Mouse (Mus musculus): Measurements from ENCODE around the gene 4933428G20Rik. TPM values are rescaled to one million over a fixed set of nuclear protein-coding genes. Genes with fewer than 3 reads are reported as not detected.

4933428G20Rik gene
- polyA plus RNA-seq, 1 experiment from 2014 or later, result 0.25 TPM

DNA sequence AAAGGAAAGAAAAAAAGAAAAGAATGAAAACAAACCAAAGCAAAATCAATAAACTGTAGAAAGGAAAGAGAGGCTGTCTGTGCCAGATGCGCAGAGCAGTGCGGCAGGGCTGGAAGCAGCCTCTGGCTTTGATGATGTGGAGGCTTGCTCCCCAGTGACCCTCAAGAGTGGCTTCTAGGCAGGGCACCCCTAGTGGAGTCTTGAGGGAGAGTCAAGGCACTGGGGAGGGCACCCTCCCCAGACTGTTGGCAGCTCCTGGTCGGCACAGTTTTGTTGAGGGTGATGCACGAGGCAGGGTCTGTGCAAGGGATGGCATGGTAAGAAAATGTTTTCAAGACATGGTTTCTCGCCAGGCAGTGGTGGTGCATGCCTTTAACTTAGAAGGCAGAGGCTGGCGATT, 37.6 kb downstream of the 4933428G20Rik start:
- TF ChIP-seq CTCF (IDR thresholded peaks at IDR 0.05; ENCODE audit: low read depth), result peak; percentile 31; the same call in 1 of the 2 replicates
- no peak for TF ChIP-seq EP300 (optimal IDR thresholded peaks at IDR 0.05)
- no peak for DNase-seq (ENCODE audit: low spot score)
- no peak for ATAC-seq (ENCODE audit: low FRiP score, low TSS enrichment)
- no peak overlapping the region for H3K27ac ChIP-seq (replicated peaks)
- H3K4me2 ChIP-seq (replicated peaks; ENCODE audit: low read depth), result no peak overlapping the region
- H3K36me3 ChIP-seq (ENCODE audit: control insufficient read depth, insufficient read depth, low read length), result peaks cover 25% of the 10 kb centered on the region
- no peaks in the 10 kb centered on the region for H3K4me1 ChIP-seq (replicated peaks; ENCODE audit: control insufficient read depth, insufficient read depth)
- no peaks in the 10 kb centered on the region for H3K27me3 ChIP-seq (ENCODE audit: control insufficient read depth, insufficient read depth, low read length)
- no peak overlapping the region for H3K9ac ChIP-seq (ENCODE audit: low read length)
- no peaks in the 10 kb centered on the region for H3K9me3 ChIP-seq (ENCODE audit: control insufficient read depth, low read length)
- WGBS, result 83% methylated on average over 6 of the region's 6 CpGs
- H3K4me3 ChIP-seq (ENCODE audit: low read depth, low read length), result no peak overlapping the region

GRCm38 (mm10) chr11:97461307-97461820, 38.8 kb downstream of the 4933428G20Rik start:
- ATAC-seq (ENCODE audit: low FRiP score, low TSS enrichment) (peak; percentile 64), DNase-seq (ENCODE audit: low spot score) (no peak)
- no peak overlapping the region for H3K4me2 ChIP-seq (replicated peaks; ENCODE audit: low read depth)
- H3K9ac ChIP-seq (ENCODE audit: low read length), result no peak overlapping the region
- H3K27me3 ChIP-seq (ENCODE audit: control insufficient read depth, insufficient read depth, low read length), result no peaks in the 10 kb centered on the region
- H3K9me3 ChIP-seq (ENCODE audit: control insufficient read depth, low read length), result no peaks in the 10 kb centered on the region
- H3K36me3 ChIP-seq (ENCODE audit: control insufficient read depth, insufficient read depth, low read length), result peaks cover 30% of the 10 kb centered on the region
- H3K27ac ChIP-seq (replicated peaks), result peak overlapping the region; percentile 67; the same call in 1 of the 2 replicates
- TF ChIP-seq CTCF (IDR thresholded peaks at IDR 0.05; ENCODE audit: low read depth) (no peak), EP300 (optimal IDR thresholded peaks at IDR 0.05) (no peak)
- 84% methylated on average over 3 of the region's 3 CpGs for WGBS
- no peaks in the 10 kb centered on the region for H3K4me1 ChIP-seq (replicated peaks; ENCODE audit: control insufficient read depth, insufficient read depth)
- H3K4me3 ChIP-seq (ENCODE audit: low read depth, low read length), result no peak overlapping the region

DNA sequence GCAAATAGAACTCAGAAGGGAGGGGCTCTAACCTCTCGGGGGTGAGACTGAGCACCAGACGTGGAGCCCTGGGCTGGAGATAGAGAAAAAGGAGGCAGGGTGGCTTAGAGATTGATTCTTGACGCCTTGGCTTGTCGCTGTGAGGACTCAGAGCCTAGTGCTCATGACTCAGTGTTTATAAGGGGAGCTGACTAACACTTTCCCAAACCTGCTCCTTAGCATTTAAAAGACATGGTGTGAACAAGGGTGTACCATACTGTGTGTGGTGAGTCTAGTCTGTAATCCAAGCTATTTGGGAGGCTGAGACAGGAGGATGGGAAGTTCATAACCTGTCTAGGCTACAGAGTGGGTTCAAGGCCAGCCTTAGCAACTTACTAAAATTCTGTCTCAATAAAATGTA, 43.0 kb downstream of the 4933428G20Rik start:
- H3K4me3 ChIP-seq (ENCODE audit: low read depth, low read length), result no peak overlapping the region
- no peak for DNase-seq (ENCODE audit: low spot score)
- TF ChIP-seq CTCF (IDR thresholded peaks at IDR 0.05; ENCODE audit: low read depth) (no peak), EP300 (optimal IDR thresholded peaks at IDR 0.05) (no peak)
- no peak for ATAC-seq (ENCODE audit: low FRiP score, low TSS enrichment)
- H3K9me3 ChIP-seq (ENCODE audit: control insufficient read depth, low read length), result no peaks in the 10 kb centered on the region
- H3K27ac ChIP-seq (replicated peaks), result no peak overlapping the region
- peaks cover 27% of the 10 kb centered on the region for H3K36me3 ChIP-seq (ENCODE audit: control insufficient read depth, insufficient read depth, low read length)
- H3K4me1 ChIP-seq (replicated peaks; ENCODE audit: control insufficient read depth, insufficient read depth), result no peaks in the 10 kb centered on the region
- H3K4me2 ChIP-seq (replicated peaks; ENCODE audit: low read depth), result no peak overlapping the region
- H3K9ac ChIP-seq (ENCODE audit: low read length), result no peak overlapping the region
- WGBS, result 67% methylated on average over 4 of the region's 4 CpGs
- no peaks in the 10 kb centered on the region for H3K27me3 ChIP-seq (ENCODE audit: control insufficient read depth, insufficient read depth, low read length)

DNA sequence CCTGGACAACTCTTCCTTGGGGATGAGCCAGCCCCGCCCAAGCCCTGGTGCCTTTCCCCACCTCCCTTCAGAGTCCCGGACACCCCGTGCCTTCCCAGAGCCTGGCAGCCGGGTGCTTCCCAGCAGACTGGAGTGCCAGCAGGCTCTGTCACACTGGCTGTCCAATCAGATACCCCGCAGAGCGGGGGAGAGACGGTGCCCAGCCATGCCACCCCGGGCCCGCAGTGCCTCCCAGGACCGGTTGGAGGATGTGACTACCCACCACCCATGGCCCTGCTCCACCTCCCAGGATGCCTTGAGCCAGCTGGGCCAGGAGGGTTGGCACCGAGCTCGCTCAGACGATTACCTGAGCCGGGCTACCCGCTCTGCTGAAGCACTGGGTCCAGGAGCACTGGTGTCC, 48.5 kb downstream of the 4933428G20Rik start:
- ATAC-seq (ENCODE audit: low FRiP score, low TSS enrichment) (no peak), DNase-seq (ENCODE audit: low spot score) (no peak)
- no peak overlapping the region for H3K4me2 ChIP-seq (replicated peaks; ENCODE audit: low read depth)
- H3K9me3 ChIP-seq (ENCODE audit: control insufficient read depth, low read length), result no peaks in the 10 kb centered on the region
- no peak overlapping the region for H3K4me3 ChIP-seq (ENCODE audit: low read depth, low read length)
- no peak overlapping the region for H3K27ac ChIP-seq (replicated peaks)
- H3K9ac ChIP-seq (ENCODE audit: low read length), result no peak overlapping the region
- WGBS, result 94% methylated on average over 15 of the region's 15 CpGs
- H3K36me3 ChIP-seq (ENCODE audit: control insufficient read depth, insufficient read depth, low read length), result peaks cover 35% of the 10 kb centered on the region
- H3K4me1 ChIP-seq (replicated peaks; ENCODE audit: control insufficient read depth, insufficient read depth), result peaks cover 6% of the 10 kb centered on the region; the same call in 1 of the 2 replicates
- no peaks in the 10 kb centered on the region for H3K27me3 ChIP-seq (ENCODE audit: control insufficient read depth, insufficient read depth, low read length)
- TF ChIP-seq CTCF (IDR thresholded peaks at IDR 0.05; ENCODE audit: low read depth) (no peak), EP300 (optimal IDR thresholded peaks at IDR 0.05) (no peak)

- Histone ChIP-seq H3K4me2 (replicated peaks; ENCODE audit: low read depth) (peak overlapping the region; percentile 70), H3K9ac (ENCODE audit: low read length) (peak overlapping the region; percentile 65), H3K4me3 (ENCODE audit: low read depth, low read length) (peak overlapping the region; percentile 48), H3K27me3 (ENCODE audit: control insufficient read depth, insufficient read depth, low read length) (no peaks in the 10 kb centered on the region), H3K27ac (replicated peaks) (peak overlapping the region; percentile 89), H3K9me3 (ENCODE audit: control insufficient read depth, low read length) (no peaks in the 10 kb centered on the region), H3K36me3 (ENCODE audit: control insufficient read depth, insufficient read depth, low read length) (peaks cover 32% of the 10 kb centered on the region), H3K4me1 (replicated peaks; ENCODE audit: control insufficient read depth, insufficient read depth) (peaks cover 6% of the 10 kb centered on the region; the same call in 1 of the 2 replicates)
- peak; percentile 28 for ATAC-seq (ENCODE audit: low FRiP score, low TSS enrichment)
- WGBS, result 18% methylated on average over 10 of the region's 10 CpGs
- no peak for DNase-seq (ENCODE audit: low spot score)
- TF ChIP-seq CTCF (IDR thresholded peaks at IDR 0.05; ENCODE audit: low read depth) (no peak), EP300 (optimal IDR thresholded peaks at IDR 0.05) (no peak)
These were observed 49.7 kb downstream of the 4933428G20Rik start for GRCm38 (mm10) chr11:97450305-97450922.

- H3K9ac ChIP-seq (ENCODE audit: low read length), result peak overlapping the region; percentile 65
- WGBS, result 7% methylated on average over 14 of the region's 15 CpGs
- DNase-seq (ENCODE audit: low spot score) (peak; percentile 88), ATAC-seq (ENCODE audit: low FRiP score, low TSS enrichment) (peak; percentile 89)
- no peaks in the 10 kb centered on the region for H3K27me3 ChIP-seq (ENCODE audit: control insufficient read depth, insufficient read depth, low read length)
- H3K36me3 ChIP-seq (ENCODE audit: control insufficient read depth, insufficient read depth, low read length), result peaks cover 32% of the 10 kb centered on the region
- H3K4me2 ChIP-seq (replicated peaks; ENCODE audit: low read depth), result peak overlapping the region; percentile 70
- H3K9me3 ChIP-seq (ENCODE audit: control insufficient read depth, low read length), result no peaks in the 10 kb centered on the region
- TF ChIP-seq EP300 (optimal IDR thresholded peaks at IDR 0.05) (no peak), CTCF (IDR thresholded peaks at IDR 0.05; ENCODE audit: low read depth) (peak; percentile 28; the same call in 1 of the 2 replicates)
- peaks cover 6% of the 10 kb centered on the region; the same call in 1 of the 2 replicates for H3K4me1 ChIP-seq (replicated peaks; ENCODE audit: control insufficient read depth, insufficient read depth)
- peak overlapping the region; percentile 48 for H3K4me3 ChIP-seq (ENCODE audit: low read depth, low read length)
- peak overlapping the region; percentile 89 for H3K27ac ChIP-seq (replicated peaks)
These were observed 50.4 kb downstream of the 4933428G20Rik start for GRCm38 (mm10) chr11:97449601-97450293.

Measured in stomach, postnatal 0 days (tissue).